Mouse (Mus musculus) cerebellum, adult 2 months (tissue): ENCODE measurements around the gene Mgarp. TPM values are rescaled to one million over a fixed set of nuclear protein-coding genes. Genes with fewer than 3 reads are reported as not detected.
"Not testable (repeated sequence)": the region's sequence is repeated elsewhere in the genome, so short reads cannot be mapped to it uniquely, and the experiment has no call there.

Experiments
- DNase-seq, 2 experiments: peaks; one replicate each; pipeline ENCODE4 v3.0.0; 2021
- H3K27ac ChIP-seq: fragments of 200-500 bp; 2 replicates; pipeline ENCODE4 v1.5.1; 2012; ENCODE audit warnings: low read length, control low read depth, inconsistent platforms; ENCODE audit not compliant: insufficient read depth
- H3K27me3 ChIP-seq: fragments of 200-500 bp; 2 replicates; pipeline ENCODE4 v1.6.1; 2012; ENCODE audit warnings: inconsistent platforms, mild to moderate bottlenecking, low read length, moderate library complexity; ENCODE audit not compliant: control insufficient read depth, insufficient read depth
- H3K4me1 ChIP-seq: fragments of 200-500 bp; 2 replicates; pipeline ENCODE4 v1.6.1; 2011; ENCODE audit warnings: low read length; ENCODE audit not compliant: control insufficient read depth, insufficient read depth
- H3K4me3 ChIP-seq: fragments of 200-500 bp; replicated peaks from 2 replicates; pipeline ENCODE3; 2011; ENCODE audit warnings: mild to moderate bottlenecking, low read depth, low read length, control low read depth; ENCODE audit not compliant: insufficient read depth
- CTCF ChIP-seq: fragments of 200-500 bp; IDR thresholded peaks from 2 replicates; pipeline ENCODE4 v1.5.1; 2011; ENCODE audit warnings: low read depth, mild to moderate bottlenecking, control low read depth, low read length, moderate library complexity, borderline replicate concordance; ENCODE audit not compliant: insufficient read depth
- POLR2A ChIP-seq: fragments of 200-500 bp; IDR thresholded peaks from 2 replicates; pipeline ENCODE4 v1.6.1; 2011; ENCODE audit warnings: low read length, control low read depth, borderline replicate concordance; ENCODE audit not compliant: insufficient read depth
- WGBS: fragments of 180-500 bp; shearing (Covaris S2); methylation state at CpG from one replicate; pipeline ENCODE4 v1.1.7; 2018; 5-methylcytosine and 5-hydroxymethylcytosine counted together
- polyA plus RNA-seq: library from polyadenylated mRNA; depleted of rRNA; stranded (reverse); fragments of >200 nt; gene quantifications from 2 replicates; pipeline ENCODE4 v1.2.3, GENCODE M21; 2012

The Mgarp gene
- polyA plus RNA-seq, 1 experiment, result 2.0 TPM

DNA sequence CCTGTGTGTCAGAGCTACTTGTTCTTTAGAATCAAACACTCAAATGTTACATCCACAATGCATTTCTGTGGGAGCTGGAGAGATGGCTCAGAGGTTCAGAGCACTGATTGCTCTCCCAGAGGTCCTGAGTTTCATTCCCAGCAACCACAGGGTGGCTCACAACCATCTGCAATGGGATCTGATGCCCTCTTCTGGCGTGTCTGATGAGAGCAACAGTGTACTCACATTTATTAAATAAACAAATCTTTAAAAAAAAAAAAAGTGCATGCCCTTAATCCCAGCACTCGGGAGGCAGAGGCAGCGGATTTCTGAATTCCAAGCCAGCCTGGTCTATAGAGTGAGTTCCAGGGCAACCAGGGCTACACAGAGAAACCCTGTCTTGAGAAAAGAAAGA is 42.5 kb downstream of the Mgarp start:
- Histone ChIP-seq H3K4me3 (no peak overlapping the region), H3K4me1 (peaks cover 5% of the 10 kb centered on the region), H3K27me3 (no peaks in the 10 kb centered on the region), H3K27ac (no peak overlapping the region)
- DNase-seq, result no peak
- WGBS, result 83% methylated on average over 3 of the region's 3 CpGs
- TF ChIP-seq POLR2A, result no peak
- TF ChIP-seq CTCF, result no peak

DNA sequence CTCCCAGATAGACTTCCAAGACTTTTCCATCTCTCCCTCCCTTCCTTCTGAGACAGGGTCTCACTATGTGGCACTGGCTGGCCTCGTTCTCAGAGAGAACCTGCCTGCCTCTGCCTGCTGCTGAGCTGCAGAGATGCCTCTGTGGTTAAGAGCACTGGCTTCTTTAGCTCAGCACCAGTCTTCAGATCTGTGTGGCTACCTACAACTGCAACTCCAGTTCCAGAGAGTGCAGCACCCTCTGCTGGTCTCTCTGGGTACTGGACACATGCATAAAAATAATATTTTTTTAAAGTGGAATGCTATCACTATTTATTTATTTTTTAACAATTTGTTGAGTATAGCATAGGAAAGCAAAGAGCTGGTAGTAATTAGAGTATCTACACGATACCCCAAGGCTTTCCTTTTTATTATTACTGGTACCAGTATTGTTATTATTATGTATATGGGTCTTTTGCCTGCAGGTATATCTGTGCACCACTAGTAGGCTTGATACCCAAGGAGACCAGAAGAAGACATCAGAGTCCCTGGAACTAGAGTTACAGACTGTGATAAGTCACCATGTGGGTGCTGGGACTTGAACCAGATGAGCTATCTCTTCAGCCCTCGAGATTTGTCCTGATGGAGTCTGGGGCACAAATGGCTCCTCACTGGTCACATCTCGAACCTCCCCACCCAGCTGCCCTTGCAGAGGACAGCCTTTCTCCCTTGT is 43.1 kb downstream of the Mgarp start:
- Histone ChIP-seq H3K27ac (no peak overlapping the region), H3K27me3 (no peaks in the 10 kb centered on the region), H3K4me1 (no peaks in the 10 kb centered on the region; the same call in 1 of the 2 replicates), H3K4me3 (no peak overlapping the region)
- peak; percentile 69 for TF ChIP-seq CTCF
- no peak for TF ChIP-seq POLR2A
- DNase-seq, result peak; percentile 38 to 47
- 70% methylated on average over 4 of the region's 4 CpGs for WGBS

GRCm38 (mm10) chr3:51350806-51351205 is 45.7 kb downstream of the Mgarp start:
- no peak for DNase-seq
- Histone ChIP-seq H3K27ac (no peak overlapping the region), H3K4me3 (no peak overlapping the region), H3K4me1 (no peaks in the 10 kb centered on the region), H3K27me3 (no peaks in the 10 kb centered on the region)
- TF ChIP-seq CTCF (no peak), POLR2A (no peak)
- 53% methylated on average over 3 of the region's 3 CpGs for WGBS

DNA sequence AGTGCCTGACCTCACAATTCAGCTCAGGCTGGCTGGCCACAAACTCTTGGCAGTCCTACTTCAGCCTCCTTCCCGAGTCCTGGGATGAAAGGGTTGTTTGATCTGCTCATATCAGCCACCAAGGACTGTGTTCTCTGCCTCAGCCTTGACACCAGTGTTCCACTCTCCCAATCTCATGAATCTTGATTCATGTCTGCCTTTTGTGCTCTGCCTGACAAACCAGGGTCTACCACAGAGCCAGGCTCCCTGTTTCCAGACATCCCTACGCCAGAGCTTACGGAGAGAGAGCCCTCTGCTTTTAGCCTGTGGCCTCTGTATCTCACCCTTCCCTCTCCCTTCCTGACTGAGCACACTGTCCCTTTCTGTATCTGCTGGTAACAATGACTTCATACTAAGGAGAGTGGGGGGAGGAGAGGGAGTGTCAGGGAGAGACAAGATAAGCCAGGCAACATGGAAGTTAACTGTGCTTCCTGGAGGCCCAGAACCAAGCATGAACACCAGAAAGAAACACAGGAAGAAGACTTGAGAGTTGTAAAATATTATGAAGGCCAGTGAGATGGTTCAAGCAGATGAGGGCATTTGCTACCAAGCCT is 47.8 kb downstream of the Mgarp start:
- H3K27ac ChIP-seq, result no peak overlapping the region
- TF ChIP-seq POLR2A (no peak), CTCF (no peak)
- no peak overlapping the region for H3K4me3 ChIP-seq
- H3K27me3 ChIP-seq, result no peaks in the 10 kb centered on the region
- no peak for DNase-seq
- WGBS, result 56% methylated on average over 3 of the region's 3 CpGs
- H3K4me1 ChIP-seq, result no peaks in the 10 kb centered on the region

GRCm38 (mm10) chr3:51345017-51345416 is 51.5 kb downstream of the Mgarp start:
- not testable (repeated sequence) for DNase-seq, H3K4me3 ChIP-seq, H3K27me3 ChIP-seq, H3K27ac ChIP-seq, H3K4me1 ChIP-seq
- 91% methylated on average over 2 of the region's 2 CpGs for WGBS

DNA sequence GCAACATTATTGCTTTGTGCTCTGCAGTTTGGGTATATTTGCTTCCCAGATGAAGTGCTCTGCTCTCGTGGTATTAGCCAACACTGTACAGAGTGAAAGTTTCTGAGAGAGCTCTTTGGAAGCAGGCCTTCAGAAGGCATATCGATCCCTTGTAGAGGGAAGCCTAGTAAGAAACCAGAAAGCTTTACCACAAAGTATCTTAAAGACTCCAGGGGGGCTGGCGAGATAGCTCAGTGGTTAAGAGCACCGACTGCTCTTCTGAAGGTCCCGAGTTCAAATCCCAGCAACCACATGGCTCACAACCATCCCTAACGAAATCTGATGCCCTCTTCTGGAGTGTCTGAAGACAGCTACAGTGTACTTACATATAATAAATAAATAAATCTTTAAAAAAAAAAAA is 52.4 kb downstream of the Mgarp start:
- H3K27ac ChIP-seq, H3K4me1 ChIP-seq, H3K27me3 ChIP-seq, DNase-seq, H3K4me3 ChIP-seq: not testable (repeated sequence)
- WGBS, result 71% methylated on average over 6 of the region's 6 CpGs

DNA sequence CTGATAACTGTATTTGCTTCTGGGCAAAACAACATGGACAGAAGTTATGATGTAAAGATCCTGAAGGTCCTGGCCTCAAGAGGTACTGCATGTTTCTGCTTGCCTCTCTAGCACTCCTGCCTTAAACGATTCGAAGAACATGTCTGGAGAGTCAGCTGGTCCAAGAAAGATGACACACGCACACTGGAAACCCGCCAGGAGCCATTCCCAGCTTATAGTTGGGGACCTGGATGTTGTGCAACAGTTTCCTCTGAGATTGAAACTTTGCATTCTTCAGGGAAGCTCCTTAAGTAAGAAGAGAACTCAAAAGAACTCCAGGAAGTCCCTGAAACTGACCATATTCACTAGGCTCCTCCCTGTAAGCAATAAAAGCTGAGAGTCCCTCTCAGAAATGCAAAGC is 53.3 kb downstream of the Mgarp start:
- H3K4me3 ChIP-seq, result no peak overlapping the region
- H3K27ac ChIP-seq, result no peak overlapping the region
- DNase-seq, result no peak
- WGBS, result 45% methylated on average over 4 of the region's 4 CpGs
- H3K27me3 ChIP-seq, result no peaks in the 10 kb centered on the region
- no peaks in the 10 kb centered on the region; the same call in 1 of the 2 replicates for H3K4me1 ChIP-seq
- no peak for TF ChIP-seq CTCF
- no peak for TF ChIP-seq POLR2A

DNA sequence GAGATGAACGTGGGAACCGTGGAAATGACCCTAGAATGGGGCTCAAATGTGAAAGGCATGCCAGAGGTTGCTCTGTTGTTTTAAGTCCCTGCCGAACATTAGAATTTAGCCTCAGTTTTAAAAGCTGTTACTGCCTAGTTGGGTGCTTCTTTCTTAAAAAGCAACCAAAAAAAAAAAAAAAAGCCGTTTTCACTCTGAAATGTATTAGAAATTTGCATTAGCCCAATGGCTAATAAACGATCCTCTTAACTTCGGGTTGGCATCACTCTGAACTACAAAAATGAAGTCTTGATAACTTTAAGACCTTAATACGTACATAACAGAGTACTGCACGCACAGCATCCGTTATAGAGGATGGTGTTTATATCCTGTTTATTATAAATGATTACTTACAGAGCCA is 54.4 kb downstream of the Mgarp start:
- TF ChIP-seq CTCF (no peak), POLR2A (no peak)
- no peak for DNase-seq
- Histone ChIP-seq H3K4me3 (peak overlapping the region; percentile 83), H3K27ac (no peak overlapping the region), H3K4me1 (no peaks in the 10 kb centered on the region; the same call in 1 of the 2 replicates), H3K27me3 (no peaks in the 10 kb centered on the region)
- WGBS, result 20% methylated on average over 9 of the region's 9 CpGs
